Mouse (Mus musculus) brain, adult 10 weeks (tissue): ENCODE data around the gene Rpl13. TPM values are rescaled to one million over a fixed set of nuclear protein-coding genes. Genes with fewer than 3 reads are reported as not detected.

Experiments
- polyA plus RNA-seq: library from polyadenylated mRNA; stranded (reverse); fragments of 350-450 nt; fragmentation: Illumina TruSeq; extraction: RNeasy Lipid Tissue Mini Kit (QIAGEN cat#74804); gene quantifications from one replicate; pipeline ENCODE4 v1.2.3, GENCODE M21; 2015; ENCODE audit warnings: low read depth, low replicate concordance

Gene Rpl13
- 765 TPM for polyA plus RNA-seq

GRCm38 (mm10) chr8:123101735-123102685 lies at the start of gene Rpl13:
TSS of gene Rpl13 (plus strand) at chr8:123102350.

GRCm38 (mm10) chr8:123062721-123063120 lies 39.4 kb upstream of the Rpl13 start, which contains the start of gene Spg7:
TSS of gene Spg7 (plus strand) at chr8:123062942.

GRCm38 (mm10) chr8:123117127-123117731 lies 15.1 kb downstream of the Rpl13 start, which contains the start of gene Cpne7:
TSS of gene Cpne7 (plus strand) at chr8:123117374.

Other genes with a start within 250 kb of the Rpl13 start
- 87.1 TPM for gene Ankrd11, start 60.1 kb upstream of the Rpl13 start, polyA plus RNA-seq
- gene Spg7, start 39.4 kb upstream of the Rpl13 start, polyA plus RNA-seq: 54.6 TPM
- 68.1 TPM for gene Cpne7, start 15.0 kb downstream of the Rpl13 start, polyA plus RNA-seq
- gene Sult5a1, start 56.0 kb downstream of the Rpl13 start, polyA plus RNA-seq: 0.31 TPM
- 0.67 TPM for gene Dpep1, start 83.9 kb downstream of the Rpl13 start, polyA plus RNA-seq
- 109 TPM for gene Chmp1a, start 110.4 kb downstream of the Rpl13 start, polyA plus RNA-seq
- 7.8 TPM for gene Spata33, start 110.5 kb downstream of the Rpl13 start, polyA plus RNA-seq
- gene Cdk10, start 122.5 kb downstream of the Rpl13 start, polyA plus RNA-seq: 98.4 TPM
- gene Spata2l, start 133.9 kb downstream of the Rpl13 start, polyA plus RNA-seq: 35.3 TPM
- 15.7 TPM for gene Zfp276, start 151.8 kb downstream of the Rpl13 start, polyA plus RNA-seq
- gene Vps9d1, start 152.0 kb downstream of the Rpl13 start, polyA plus RNA-seq: 45.1 TPM
- gene Fanca, start 216.2 kb downstream of the Rpl13 start, polyA plus RNA-seq: 3.4 TPM
- gene Spire2, start 230.4 kb downstream of the Rpl13 start, polyA plus RNA-seq: 18.7 TPM